Mouse (Mus musculus): ENCODE data around the gene Tceal9.

Tceal9 gene

GRCm38 (mm10) chrX:136274542-136274941 is 29.7 kb downstream of the Tceal9 start:
- DNase-seq, result no peak

GRCm38 (mm10) chrX:136275386-136275785 is 30.5 kb downstream of the Tceal9 start:
- no peak for DNase-seq

GRCm38 (mm10) chrX:136277577-136277976 is 32.7 kb downstream of the Tceal9 start:
- DNase-seq, result no peak

GRCm38 (mm10) chrX:136278401-136278800 is 33.5 kb downstream of the Tceal9 start:
- no peak for DNase-seq

- no peak for DNase-seq
Measured at GRCm38 (mm10) chrX:136279410-136279809, 34.5 kb downstream of the Tceal9 start.

- DNase-seq, result no peak
Measured at GRCm38 (mm10) chrX:136290817-136291281, 46.0 kb downstream of the Tceal9 start.
